Mouse (Mus musculus) c-Kit-positive CD71-positive TER-119-negative erythroid progenitor cells, embryonic 14.5 days (primary cell): Measurements from ENCODE around the gene Fyco1.

Experiments
- DNase-seq: peaks from one replicate; pipeline ENCODE4 v3.0.0-alpha.2; 2013; ENCODE audit warnings: low read depth

Fyco1 gene

GRCm38 (mm10) chr9:123740799-123741198 lies 110.9 kb downstream of the Fyco1 start:
- DNase-seq, result no peak
